Mouse (Mus musculus): ENCODE results near the gene Hspb1.

GRCm38 (mm10) chr5:135853731-135854130 lies 34.0 kb upstream of the Hspb1 start:
- TF ChIP-seq POLR2A (IDR thresholded peaks at IDR 0.05; ENCODE audit: borderline replicate concordance, control insufficient read depth, low read depth, low read length) (no peak), CTCF (IDR thresholded peaks at IDR 0.05; ENCODE audit: control insufficient read depth, insufficient read depth, low read length) (no peak)
